Mouse (Mus musculus) cerebellum, adult 2 months (tissue): ENCODE results near the gene Cd9. TPM values are rescaled to one million over a fixed set of nuclear protein-coding genes. Genes with fewer than 3 reads are reported as not detected.

Source experiments
- DNase-seq, 2 experiments: peaks; one replicate each; pipeline ENCODE4 v3.0.0; 2021
- H3K27ac ChIP-seq: fragments of 200-500 bp; 2 replicates; pipeline ENCODE4 v1.5.1; 2012; ENCODE audit warnings: low read length, control low read depth, inconsistent platforms; ENCODE audit not compliant: insufficient read depth
- H3K27me3 ChIP-seq: fragments of 200-500 bp; 2 replicates; pipeline ENCODE4 v1.6.1; 2012; ENCODE audit warnings: inconsistent platforms, mild to moderate bottlenecking, low read length, moderate library complexity; ENCODE audit not compliant: control insufficient read depth, insufficient read depth
- H3K4me1 ChIP-seq: fragments of 200-500 bp; 2 replicates; pipeline ENCODE4 v1.6.1; 2011; ENCODE audit warnings: low read length; ENCODE audit not compliant: control insufficient read depth, insufficient read depth
- H3K4me3 ChIP-seq: fragments of 200-500 bp; replicated peaks from 2 replicates; pipeline ENCODE3; 2011; ENCODE audit warnings: mild to moderate bottlenecking, low read depth, low read length, control low read depth; ENCODE audit not compliant: insufficient read depth
- CTCF ChIP-seq: fragments of 200-500 bp; IDR thresholded peaks from 2 replicates; pipeline ENCODE4 v1.5.1; 2011; ENCODE audit warnings: low read depth, mild to moderate bottlenecking, control low read depth, low read length, moderate library complexity, borderline replicate concordance; ENCODE audit not compliant: insufficient read depth
- POLR2A ChIP-seq: fragments of 200-500 bp; IDR thresholded peaks from 2 replicates; pipeline ENCODE4 v1.6.1; 2011; ENCODE audit warnings: low read length, control low read depth, borderline replicate concordance; ENCODE audit not compliant: insufficient read depth
- WGBS: fragments of 180-500 bp; shearing (Covaris S2); methylation state at CpG from one replicate; pipeline ENCODE4 v1.1.7; 2018; 5-methylcytosine and 5-hydroxymethylcytosine counted together
- polyA plus RNA-seq: library from polyadenylated mRNA; depleted of rRNA; stranded (reverse); fragments of >200 nt; gene quantifications from 2 replicates; pipeline ENCODE4 v1.2.3, GENCODE M21; 2012; rRNA removed

The Cd9 gene
- polyA plus RNA-seq, 1 experiment, result 96.9 TPM

GRCm38 (mm10) chr6:125420458-125421063 lies 74.0 kb downstream of the Cd9 start:
- DNase-seq, result no peak
- Histone ChIP-seq H3K27me3 (peaks cover 2% of the 10 kb centered on the region; the same call in 1 of the 2 replicates), H3K27ac (no peak overlapping the region), H3K4me1 (no peaks in the 10 kb centered on the region), H3K4me3 (no peak overlapping the region)
- 85% methylated on average over 16 of the region's 16 CpGs for WGBS
- TF ChIP-seq CTCF, result no peak
- no peak for TF ChIP-seq POLR2A

- WGBS, result 12% methylated on average over 9 of the region's 9 CpGs
- peaks cover 2% of the 10 kb centered on the region; the same call in 1 of the 2 replicates for H3K27me3 ChIP-seq
- peak; percentile 61 to 72 for DNase-seq
Measured at GRCm38 (mm10) chr6:125418744-125419143, 75.8 kb downstream of the Cd9 start.

GRCm38 (mm10) chr6:125413326-125413725 lies 81.3 kb downstream of the Cd9 start:
- no peak overlapping the region for H3K4me3 ChIP-seq
- TF ChIP-seq CTCF (no peak), POLR2A (no peak)
- 75% methylated on average over 9 of the region's 9 CpGs for whole genome bisulfite sequencing
- no peak overlapping the region for H3K27ac ChIP-seq
- DNase-seq, result no peak
- H3K27me3 ChIP-seq, result no peaks in the 10 kb centered on the region
- H3K4me1 ChIP-seq, result no peaks in the 10 kb centered on the region

More at GRCm38 (mm10) chr6:125418744-125419143, 75.8 kb downstream of the Cd9 start:
- no peak overlapping the region for H3K4me3 ChIP-seq
- no peaks in the 10 kb centered on the region for H3K4me1 ChIP-seq
- no peak overlapping the region for H3K27ac ChIP-seq
- TF ChIP-seq POLR2A (no peak), CTCF (peak; percentile 90)

GRCm38 (mm10) chr6:125411661-125412060 lies 82.9 kb downstream of the Cd9 start:
- H3K4me1 ChIP-seq, result no peaks in the 10 kb centered on the region
- no peaks in the 10 kb centered on the region for H3K27me3 ChIP-seq
- no peak overlapping the region for H3K4me3 ChIP-seq
- no peak overlapping the region for H3K27ac ChIP-seq
- 91% methylated on average over 6 of the region's 6 CpGs for WGBS
- TF ChIP-seq POLR2A (no peak), CTCF (no peak)
- DNase-seq, result no peak

DNA sequence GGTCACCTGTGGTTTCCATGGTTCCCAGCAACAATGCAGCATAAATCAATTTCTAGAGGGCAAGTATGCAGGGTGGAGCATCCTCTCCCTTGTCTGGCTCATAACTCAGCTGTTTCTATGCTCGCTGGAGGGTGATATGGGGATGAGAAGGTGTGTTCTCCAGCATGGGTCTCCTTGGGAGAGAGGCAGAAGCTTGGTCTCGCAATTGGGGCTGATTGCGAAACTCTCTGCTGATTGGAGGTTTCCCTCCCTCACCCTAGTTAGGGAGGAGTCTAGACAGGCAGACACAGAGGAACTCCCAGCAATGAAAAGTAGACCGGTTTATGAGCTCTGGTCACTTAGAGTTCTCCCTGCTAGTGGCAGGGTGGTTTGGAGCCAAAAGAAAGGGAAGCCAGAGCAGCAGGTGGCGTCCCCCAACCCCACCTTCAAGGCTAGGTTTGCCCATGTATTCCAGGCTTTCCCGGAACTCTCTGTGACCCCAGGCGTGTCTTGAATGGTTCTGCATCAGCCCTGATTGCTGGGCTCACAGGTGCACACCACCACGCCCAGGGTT lies 83.5 kb downstream of the Cd9 start:
- Histone ChIP-seq H3K27me3 (no peaks in the 10 kb centered on the region), H3K4me3 (no peak overlapping the region), H3K27ac (no peak overlapping the region), H3K4me1 (no peaks in the 10 kb centered on the region)
- no peak for DNase-seq
- TF ChIP-seq CTCF (no peak), POLR2A (no peak)
- 58% methylated on average over 8 of the region's 8 CpGs for WGBS

DNA sequence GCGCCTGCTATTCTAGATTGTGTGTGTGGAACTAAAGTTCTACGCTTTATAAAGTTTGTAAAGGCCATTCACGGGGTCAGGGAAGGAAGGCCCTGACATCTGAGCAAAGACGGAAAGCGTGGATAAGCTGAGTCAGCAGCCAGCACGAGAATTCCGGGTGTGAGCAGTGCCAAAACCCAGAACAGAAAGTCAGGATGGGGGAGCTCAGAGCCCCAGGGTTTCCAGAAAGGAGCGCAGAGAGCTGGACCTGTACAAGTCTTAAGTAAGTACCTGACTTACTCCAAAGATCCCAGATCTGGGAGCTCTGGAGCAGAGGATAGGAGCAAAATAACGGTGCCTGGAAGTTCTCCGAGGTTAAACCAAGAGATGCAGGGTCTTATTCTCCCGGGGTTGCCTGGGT lies 84.0 kb downstream of the Cd9 start:
- no peaks in the 10 kb centered on the region for H3K4me1 ChIP-seq
- TF ChIP-seq CTCF (no peak), POLR2A (no peak)
- no peak overlapping the region for H3K4me3 ChIP-seq
- WGBS, result 62% methylated on average over 11 of the region's 11 CpGs
- no peaks in the 10 kb centered on the region for H3K27me3 ChIP-seq
- H3K27ac ChIP-seq, result no peak overlapping the region
- DNase-seq, result no peak

Other genes with a start within 250 kb of the Cd9 start
- gene Tuba3a, start 208.7 kb downstream of the Cd9 start, polyA plus RNA-seq, result not detected in 2 replicates
- 12.1 and 12.5 TPM in 2 replicates for gene Ltbr, start 180.9 kb downstream of the Cd9 start, polyA plus RNA-seq
- gene Scnn1a, start 174.1 kb downstream of the Cd9 start, polyA plus RNA-seq, result 0.67 and 0.74 TPM in 2 replicates
- 11.4 and 11.8 TPM in 2 replicates for gene Tnfrsf1a, start 145.4 kb downstream of the Cd9 start, polyA plus RNA-seq
- gene Plekhg6, start 114.0 kb downstream of the Cd9 start, polyA plus RNA-seq, result 0.06 and 0.10 TPM in 2 replicates
- gene Vwf, start 52.0 kb upstream of the Cd9 start, polyA plus RNA-seq, result 15.0 and 20.2 TPM in 2 replicates
- gene Ano2, start 195.6 kb upstream of the Cd9 start, polyA plus RNA-seq, result 0.07 and 0.57 TPM in 2 replicates